Mouse (Mus musculus): ENCODE measurements at regions not wholly inside any gene's neighbourhood (a gene's known extent, or its start where the extent isn't known, plus 50 kb on each side); places are given as distances from the start of the nearest gene placed in this dataset.
"Not testable (repeated sequence)": the region's sequence is repeated elsewhere in the genome, so short reads cannot be mapped to it uniquely, and the experiment has no call there.

DNA sequence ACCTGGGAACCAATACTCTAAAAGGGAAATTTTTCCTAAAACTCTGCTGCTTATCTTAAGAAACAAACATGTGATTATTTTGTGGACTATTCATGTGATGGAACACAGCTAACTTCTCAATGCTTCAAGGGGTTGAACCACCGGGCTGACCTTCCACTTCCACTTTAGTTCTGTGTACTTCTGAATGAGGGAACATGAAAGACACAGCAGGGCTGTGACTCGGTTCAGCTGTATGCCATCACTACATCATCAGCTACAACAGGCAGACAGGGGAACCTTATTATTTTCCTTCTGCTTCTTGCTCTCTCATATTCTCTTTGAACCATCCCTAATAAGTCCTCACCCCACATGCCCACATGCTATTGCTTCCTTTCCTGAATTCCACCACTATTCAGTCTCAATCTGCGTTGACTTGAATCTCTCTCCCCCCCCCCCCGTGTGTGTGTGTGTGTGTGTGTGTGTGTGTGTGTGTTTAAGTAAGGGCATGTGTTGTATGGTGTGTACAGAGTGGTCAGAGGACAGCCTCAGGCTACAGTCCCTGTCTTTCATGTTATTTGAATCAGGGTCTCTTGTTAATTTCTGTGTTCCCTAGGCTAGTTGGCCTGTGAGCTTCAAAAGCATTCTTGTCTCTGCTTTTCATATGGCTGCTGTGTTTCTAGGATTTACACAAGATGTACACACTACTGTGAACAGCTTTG is 485.7 kb downstream of the Lmo7 start:
- in situ Hi-C loops (cut with MboI, MseI): no loop called here

DNA sequence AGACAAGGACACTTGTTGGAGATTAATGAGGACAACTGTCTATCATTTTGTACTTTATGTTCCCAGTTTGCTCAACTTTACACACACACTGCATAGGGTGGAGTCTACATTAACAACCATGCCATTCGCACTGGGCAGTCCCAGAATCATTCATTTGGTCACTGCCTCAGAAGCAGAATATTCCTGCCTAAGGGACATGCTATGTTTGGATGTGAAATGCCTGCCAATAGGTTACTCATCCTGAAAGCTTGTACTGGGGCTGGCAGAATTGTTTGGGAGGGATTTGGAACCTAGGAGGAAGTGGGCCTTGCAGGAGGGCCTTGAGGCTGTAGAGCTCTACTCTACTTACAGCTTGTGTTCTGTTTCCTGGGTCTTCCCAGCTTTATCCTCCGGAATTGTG is 482.3 kb downstream of the Lmo7 start:
- in situ Hi-C loops (cut with MboI, MseI): no loop called here

GRCm38 (mm10) chr14:102204881-102205671 is 475.3 kb downstream of the Lmo7 start:
- in situ Hi-C loops (cut with MboI, MseI): no loop called here

DNA sequence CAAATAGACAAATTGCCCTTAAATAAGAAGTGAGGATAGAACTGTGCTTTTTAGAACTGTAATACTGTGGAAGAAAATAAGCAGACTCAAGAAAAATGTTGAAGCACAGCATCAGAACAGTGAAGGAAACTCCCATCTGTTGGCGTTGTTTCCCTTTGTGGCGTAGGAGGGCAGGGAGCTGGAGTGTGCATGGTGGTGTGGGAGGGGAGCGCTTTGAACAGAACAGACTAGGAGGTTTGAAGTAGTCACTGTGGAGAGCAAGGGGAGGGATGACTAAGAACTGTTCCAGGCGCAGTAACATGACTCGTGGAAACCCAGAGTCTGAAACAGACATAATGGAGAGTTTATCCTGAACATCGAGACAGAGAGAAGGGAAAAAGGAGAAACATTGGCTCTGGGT is 469.7 kb downstream of the Lmo7 start:
- in situ Hi-C loops (cut with MboI, MseI): no loop called here

- in situ Hi-C loops (cut with MboI, MseI): no loop called here
Measured at GRCm38 (mm10) chr14:102190786-102191185, 461.0 kb downstream of the Lmo7 start.

DNA sequence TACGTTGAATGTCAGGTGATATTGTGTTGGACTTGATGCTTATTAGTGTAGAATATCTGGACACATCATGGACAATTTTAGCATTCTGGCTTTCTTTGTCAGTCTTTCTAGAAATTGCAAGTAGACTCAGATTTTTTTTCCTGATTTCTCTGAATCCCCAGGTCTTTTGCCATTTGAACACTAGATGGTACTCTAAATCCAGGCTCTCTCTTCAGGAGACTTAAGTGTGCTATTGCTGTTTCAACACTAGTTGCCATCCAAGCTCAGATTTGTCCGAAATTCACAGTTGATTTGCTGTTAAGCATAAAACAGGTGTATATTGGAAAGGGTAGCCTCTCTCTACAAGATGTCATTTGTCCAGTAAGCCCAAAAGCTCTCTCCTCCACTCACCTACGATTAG is 451.5 kb downstream of the Lmo7 start:
- in situ Hi-C loops (cut with MboI, MseI): loop anchor here in 1 of 2 experiments (10.0 kb wide), 1 partner anchor 1606 kb away; no protein-coding TSS in a partner anchor

- in situ Hi-C loops (cut with MboI, MseI): no loop called here
Measured at GRCm38 (mm10) chr14:102171775-102172174, 442.0 kb downstream of the Lmo7 start.

DNA sequence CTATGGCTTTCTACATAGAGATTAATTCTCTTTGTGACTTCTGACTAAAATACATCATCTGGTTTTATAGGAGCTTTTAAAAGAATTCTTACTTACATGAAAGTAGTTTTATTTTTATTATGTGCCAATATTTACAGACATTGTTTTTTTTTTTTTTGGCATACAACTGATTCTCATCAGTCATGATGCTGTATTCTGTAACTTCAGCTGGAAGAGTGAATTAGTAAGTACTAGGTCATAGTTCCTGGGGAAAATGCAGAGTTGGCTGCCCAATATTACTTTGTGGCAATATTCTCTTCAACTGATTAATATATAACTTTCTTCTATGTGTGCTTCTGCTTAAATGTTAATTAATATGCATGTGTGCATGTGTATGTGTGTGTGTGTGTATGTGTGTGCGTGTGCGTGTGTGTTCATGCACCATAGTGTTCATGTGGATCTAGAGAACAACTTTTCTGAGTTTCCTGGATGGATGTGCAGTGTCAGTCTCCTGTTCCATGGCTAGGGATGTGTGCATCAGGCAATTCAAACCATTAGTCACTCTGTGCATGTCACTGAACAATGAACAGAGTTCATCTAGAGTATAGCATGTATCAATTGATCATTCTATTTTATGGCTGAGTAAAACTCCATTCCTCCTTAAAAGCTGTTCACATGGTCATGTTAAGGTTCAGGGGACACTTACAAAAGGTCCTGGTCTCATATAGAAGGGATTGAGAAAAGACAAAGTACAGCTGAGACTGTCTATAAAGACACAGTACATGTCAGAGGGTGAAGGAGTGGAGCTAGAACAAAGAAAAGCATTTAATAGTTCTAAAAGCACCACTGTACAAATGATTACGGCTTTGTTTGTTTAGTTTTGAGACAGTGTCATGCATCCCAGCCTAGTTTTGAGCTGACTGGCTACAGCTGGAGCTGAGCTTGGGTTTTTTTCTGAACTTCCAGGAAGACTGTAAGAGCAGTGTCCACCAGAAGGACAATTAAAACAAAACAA is 431.8 kb downstream of the Lmo7 start:
- in situ Hi-C loops (cut with MboI, MseI): loop anchor here (5.0 to 10.0 kb wide), 2 partner anchors 44 to 393 kb away; no protein-coding TSS in a partner anchor

DNA sequence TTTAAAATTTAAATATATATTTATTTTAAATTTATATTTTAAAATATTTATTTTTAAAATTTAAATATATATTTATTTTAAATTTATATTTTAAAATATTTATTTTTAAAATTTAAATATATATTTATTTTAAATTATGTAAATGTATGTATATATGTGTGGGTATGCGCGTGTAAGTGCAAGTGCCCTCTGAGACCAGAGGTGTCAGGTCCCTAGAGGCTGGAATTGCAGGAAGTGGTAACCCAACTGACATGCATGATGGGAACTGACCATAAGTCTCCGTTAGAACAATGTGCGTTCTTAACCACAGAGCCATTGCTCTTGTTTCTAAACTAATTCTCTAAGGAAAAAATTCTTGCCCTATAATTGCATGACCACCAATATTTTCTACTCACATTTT is 420.7 kb downstream of the Lmo7 start:
- in situ Hi-C loops (cut with MboI, MseI): not testable (repeated sequence)

DNA sequence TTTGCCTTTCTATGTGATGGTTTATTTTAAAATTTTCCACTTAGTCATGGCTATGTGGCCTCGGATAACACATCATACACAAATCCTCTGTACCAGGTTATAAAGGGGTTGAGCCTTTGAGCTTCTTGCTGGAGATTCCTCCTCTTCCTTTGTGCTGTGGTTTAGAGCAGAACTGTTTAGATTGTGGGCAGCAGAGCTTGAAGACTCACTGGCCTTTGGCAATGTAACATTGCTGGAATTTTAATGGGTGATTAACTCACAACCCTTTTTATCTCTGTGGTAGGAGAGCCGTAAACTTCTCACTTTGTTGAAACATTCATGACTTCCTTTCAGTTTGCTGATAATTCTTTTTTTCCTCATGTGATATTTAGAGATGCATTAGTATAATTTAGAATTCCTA is 413.0 kb downstream of the Lmo7 start:
- in situ Hi-C loops (cut with MboI, MseI): no loop called here

- in situ Hi-C loops (cut with MboI, MseI): no loop called here
Measured at GRCm38 (mm10) chr14:102138936-102139335, 409.2 kb downstream of the Lmo7 start.

- in situ Hi-C loops (cut with MboI, MseI): loop anchor here in 1 of 2 experiments (5.0 kb wide), 1 partner anchor 44 kb away; no protein-coding TSS in a partner anchor
Measured at GRCm38 (mm10) chr14:102118166-102118565, 388.4 kb downstream of the Lmo7 start.

DNA sequence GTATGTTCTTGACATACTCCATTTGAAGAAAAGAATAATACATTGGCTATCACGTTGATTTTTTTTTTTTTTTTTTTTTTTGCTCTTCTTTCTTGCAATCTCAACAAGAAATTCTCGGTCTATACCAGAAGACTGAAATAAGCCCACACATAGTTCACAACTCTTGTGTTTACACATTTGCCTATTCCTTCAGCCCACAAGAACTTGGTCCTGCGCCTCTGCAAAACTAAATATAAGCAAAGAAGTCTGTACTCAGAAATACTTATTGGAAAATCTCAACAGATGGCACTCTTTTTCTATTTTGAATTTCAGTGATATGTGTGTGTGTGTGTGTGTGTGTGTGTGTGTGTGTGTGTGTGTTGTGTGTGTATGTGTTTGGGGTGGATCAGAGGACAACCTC is 376.4 kb downstream of the Lmo7 start:
- in situ Hi-C loops (cut with MboI, MseI): no loop called here

DNA sequence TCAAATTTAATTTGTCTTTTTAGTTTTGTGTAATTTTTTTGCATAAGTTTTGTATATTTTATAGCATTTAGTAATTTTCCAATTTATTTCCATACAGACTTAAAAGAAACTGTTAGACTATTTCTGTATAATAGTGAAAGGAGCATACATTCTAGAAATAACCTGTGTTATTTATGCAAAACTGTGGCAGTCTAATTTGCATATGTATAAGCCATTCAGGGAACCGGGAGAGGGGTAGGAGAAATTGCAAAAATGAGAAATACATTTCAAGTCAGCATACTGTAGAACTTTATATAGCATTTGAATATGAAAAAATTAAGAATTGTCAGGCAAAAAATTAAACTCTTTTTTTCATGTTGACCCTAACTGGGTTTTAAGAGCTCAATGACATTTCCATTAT is 364.3 kb downstream of the Lmo7 start:
- in situ Hi-C loops (cut with MboI, MseI): no loop called here

DNA sequence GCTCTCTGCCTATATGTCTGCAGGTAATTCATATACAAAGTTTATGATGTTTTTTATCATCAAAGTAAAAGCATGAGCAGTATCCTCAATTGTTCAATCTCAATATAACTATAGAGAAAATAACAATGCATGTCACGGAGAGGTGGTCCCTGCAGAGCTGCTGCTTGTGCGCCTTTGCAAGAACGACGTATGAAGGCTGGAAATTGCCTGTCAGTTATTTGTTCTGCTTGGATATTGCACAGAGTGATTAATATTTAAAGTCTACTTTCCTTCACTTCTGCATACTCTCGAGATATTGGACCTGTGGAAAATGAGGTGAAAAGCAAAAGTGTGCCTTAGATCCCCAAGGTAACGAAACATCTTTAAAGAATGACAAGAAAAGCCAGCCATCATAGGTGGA is 362.8 kb downstream of the Lmo7 start:
- in situ Hi-C loops (cut with MboI, MseI): no loop called here

GRCm38 (mm10) chr14:102048932-102049331 is 319.2 kb downstream of the Lmo7 start:
- in situ Hi-C loops (cut with MboI, MseI): no loop called here

DNA sequence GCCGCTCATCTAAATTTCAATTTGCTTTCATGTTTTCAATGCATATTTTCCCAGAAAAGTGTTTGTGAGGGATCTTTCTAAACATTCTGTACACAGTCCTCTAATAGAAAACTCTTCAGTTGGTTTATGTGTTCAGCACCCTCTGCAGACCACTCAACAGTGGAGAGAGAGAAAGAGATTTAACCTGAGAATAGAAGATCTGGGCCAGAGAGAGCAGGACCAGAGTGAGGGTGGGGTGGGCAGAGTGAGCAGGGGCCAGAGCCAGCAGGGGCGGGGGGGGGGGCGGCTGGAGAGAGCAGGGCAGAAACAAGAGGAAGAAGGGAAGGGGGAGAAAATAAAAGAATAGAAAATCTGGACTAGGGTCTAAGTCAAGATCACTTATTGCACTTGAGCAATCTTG is 318.7 kb downstream of the Lmo7 start:
- in situ Hi-C loops (cut with MboI, MseI): no loop called here

GRCm38 (mm10) chr14:102038145-102038544 is 308.4 kb downstream of the Lmo7 start:
- in situ Hi-C loops (cut with MboI, MseI): no loop called here

GRCm38 (mm10) chr14:102037487-102037886 is 307.7 kb downstream of the Lmo7 start:
- in situ Hi-C loops (cut with MboI, MseI): no loop called here

GRCm38 (mm10) chr14:102031047-102031903 is 301.5 kb downstream of the Lmo7 start:
- in situ Hi-C loops (cut with MboI, MseI): no loop called here

DNA sequence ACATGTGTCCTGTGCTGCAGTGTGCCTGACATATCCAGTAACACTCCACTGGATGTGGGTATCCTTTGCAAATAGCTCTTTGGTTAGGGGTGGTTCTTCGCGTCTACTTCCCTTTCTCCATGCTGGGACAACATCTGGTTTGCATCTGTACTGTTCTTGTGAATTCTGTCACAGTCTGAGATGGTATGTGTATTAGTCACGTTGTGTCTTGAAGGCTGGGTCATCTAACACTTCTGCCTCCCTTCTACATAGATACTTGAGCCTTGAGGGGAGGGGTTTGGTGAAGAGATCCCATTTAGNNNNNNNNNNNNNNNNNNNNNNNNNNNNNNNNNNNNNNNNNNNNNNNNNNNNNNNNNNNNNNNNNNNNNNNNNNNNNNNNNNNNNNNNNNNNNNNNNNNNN is 294.9 kb downstream of the Lmo7 start:
- in situ Hi-C loops (cut with MboI, MseI): no loop called here

Measured in T-helper 17 cell (primary cell).